Mouse (Mus musculus) CH12.LX (cell line): ENCODE measurements around the gene Ubl5. TPM values are rescaled to one million over a fixed set of nuclear protein-coding genes. Genes with fewer than 3 reads are reported as not detected.

Experiments used
- DNase-seq: peaks from one replicate; pipeline ENCODE4 v3.0.0-alpha.2; 2013; ENCODE audit errors: extremely low read depth
- H3K27ac ChIP-seq: 2 replicates; pipeline ENCODE4 v1.5.1; 2012; ENCODE audit warnings: low read depth, mild to moderate bottlenecking, control low read depth, moderate library complexity; ENCODE audit not compliant: insufficient read depth
- H3K27me3 ChIP-seq: replicated peaks from 2 replicates; pipeline ENCODE3; 2012; ENCODE audit warnings: inconsistent platforms
- H3K36me3 ChIP-seq, 2 experiments: replicated peaks in 1 of 2; 2 replicates each; pipeline versions ENCODE3 to v1.6.1; 2012; ENCODE audit warnings: inconsistent platforms in 1 of 2, low read length in 1 of 2, mild to moderate bottlenecking in 1 of 2, mixed read lengths in 1 of 2, moderate library complexity in 1 of 2; ENCODE audit not compliant: control insufficient read depth in 1 of 2, insufficient read depth in 1 of 2
- H3K4me1 ChIP-seq, 2 experiments: 2 replicates each; pipeline ENCODE4 v1.6.1; 2012; ENCODE audit warnings: inconsistent platforms in 1 of 2, moderate library complexity in 1 of 2; ENCODE audit not compliant: insufficient read depth in 2 of 2, control insufficient read depth in 1 of 2
- H3K4me2 ChIP-seq: 2 replicates; pipeline ENCODE4 v1.6.1; 2012; ENCODE audit warnings: low read depth, mild to moderate bottlenecking, control low read depth; ENCODE audit not compliant: poor library complexity, insufficient read depth, severe bottlenecking
- H3K4me3 ChIP-seq, 3 experiments: fragments of 150-350 bp in 1 of 3; sonication (generic) in 1 of 3; replicated peaks in 1 of 3; 2 replicates each; pipeline versions ENCODE3 to v1.5.1; 2011 to 2012; ENCODE audit warnings: low read depth in 2 of 3, low read length in 2 of 3, mild to moderate bottlenecking in 2 of 3, moderate library complexity in 2 of 3, control low read depth in 1 of 3, improper control_type of control experiment in 1 of 3, inconsistent platforms in 1 of 3, mixed read lengths in 1 of 3; ENCODE audit not compliant: poor library complexity in 1 of 3
- H3K79me2 ChIP-seq: replicated peaks from 2 replicates; pipeline ENCODE4 v1.6.1; 2012; ENCODE audit warnings: mild to moderate bottlenecking, moderate library complexity; ENCODE audit not compliant: control insufficient read depth, poor library complexity, insufficient read depth, severe bottlenecking; ENCODE audit errors: extremely low read depth
- H3K9ac ChIP-seq: 2 replicates; pipeline ENCODE4 v1.6.1; 2012; ENCODE audit warnings: low read depth, mild to moderate bottlenecking, control low read depth, moderate library complexity; ENCODE audit not compliant: insufficient read depth
- H3K9me3 ChIP-seq: replicated peaks from 2 replicates; pipeline ENCODE3; 2012; ENCODE audit warnings: low read length, inconsistent platforms, mixed read lengths
- BHLHE40 ChIP-seq: IDR thresholded peaks from 2 replicates; pipeline ENCODE4 v1.6.1; 2011; ENCODE audit warnings: mild to moderate bottlenecking, low read depth, low read length, improper control_type of control experiment
- CHD2 ChIP-seq: IDR thresholded peaks from 2 replicates; pipeline ENCODE4 v1.6.1; 2011; ENCODE audit warnings: low read length, improper control_type of control experiment
- ELF1 ChIP-seq: IDR thresholded peaks from 2 replicates; pipeline ENCODE4 v1.6.1; 2014; ENCODE audit warnings: low read depth, mild to moderate bottlenecking, inconsistent platforms, low read length, improper control_type of control experiment
- EP300 ChIP-seq: IDR thresholded peaks from 2 replicates; pipeline ENCODE4 v1.6.1; 2011; ENCODE audit warnings: low read length, improper control_type of control experiment
- ETS1 ChIP-seq: conservative IDR thresholded peaks from 2 replicates; pipeline ENCODE4 v1.6.1; 2012; ENCODE audit warnings: low read depth, mild to moderate bottlenecking, inconsistent platforms, low read length, improper control_type of control experiment, moderate library complexity
- GABPA ChIP-seq: IDR thresholded peaks from 2 replicates; pipeline ENCODE4 v1.6.1; 2012; ENCODE audit warnings: low read depth, low read length, improper control_type of control experiment, inconsistent platforms; ENCODE audit not compliant: insufficient replicate concordance
- HCFC1 ChIP-seq: IDR thresholded peaks from 2 replicates; pipeline ENCODE4 v1.6.1; 2012; ENCODE audit warnings: low read depth, mild to moderate bottlenecking, inconsistent platforms, low read length, improper control_type of control experiment
- IRF4 ChIP-seq: IDR thresholded peaks from 2 replicates; pipeline ENCODE4 v1.6.1; 2014; ENCODE audit warnings: low read depth, mild to moderate bottlenecking, inconsistent platforms, low read length, improper control_type of control experiment
- JUN ChIP-seq: IDR thresholded peaks from 2 replicates; pipeline ENCODE4 v1.6.1; 2011; ENCODE audit warnings: low read depth, mild to moderate bottlenecking, low read length, improper control_type of control experiment, moderate library complexity; ENCODE audit not compliant: insufficient read depth
- JUND ChIP-seq: conservative IDR thresholded peaks from 2 replicates; pipeline ENCODE4 v1.6.1; 2011; ENCODE audit warnings: low read depth, low read length, improper control_type of control experiment
- MAFK ChIP-seq: IDR thresholded peaks from 2 replicates; pipeline ENCODE4 v1.6.1; 2011; ENCODE audit warnings: low read length, improper control_type of control experiment; ENCODE audit not compliant: insufficient replicate concordance
- MAX ChIP-seq: IDR thresholded peaks from 2 replicates; pipeline ENCODE4 v1.6.1; 2011; ENCODE audit warnings: low read length, improper control_type of control experiment
- MEF2A ChIP-seq: IDR thresholded peaks from 2 replicates; pipeline ENCODE4 v1.6.1; 2014; ENCODE audit warnings: low read depth, mild to moderate bottlenecking, inconsistent platforms, low read length, improper control_type of control experiment, borderline replicate concordance
- MYC ChIP-seq: IDR thresholded peaks from 2 replicates; pipeline ENCODE4 v1.6.1; 2011; ENCODE audit warnings: low read depth, mild to moderate bottlenecking, improper control_type of control experiment, low read length
- PAX5 ChIP-seq: IDR thresholded peaks from 2 replicates; pipeline ENCODE4 v1.6.1; 2012; ENCODE audit warnings: low read length, inconsistent platforms, mixed read lengths
- POLR2A ChIP-seq: IDR thresholded peaks from 2 replicates; pipeline ENCODE4 v1.6.1; 2011; ENCODE audit warnings: low read depth, mild to moderate bottlenecking, improper control_type of control experiment, low read length
- POLR2AphosphoS2 ChIP-seq: IDR thresholded peaks from 2 replicates; pipeline ENCODE4 v1.6.1; 2011; ENCODE audit warnings: low read depth, low read length, improper control_type of control experiment
- RAD21 ChIP-seq: IDR thresholded peaks from 2 replicates; pipeline ENCODE4 v1.6.1; 2011; ENCODE audit warnings: low read depth, mild to moderate bottlenecking, low read length, improper control_type of control experiment, moderate library complexity
- SIN3A ChIP-seq: IDR thresholded peaks from 2 replicates; pipeline ENCODE4 v1.6.1; 2012; ENCODE audit warnings: low read length, improper control_type of control experiment, inconsistent platforms
- SMC3 ChIP-seq: IDR thresholded peaks from 2 replicates; pipeline ENCODE4 v1.6.1; 2011; ENCODE audit warnings: low read depth, low read length, improper control_type of control experiment
- TBP ChIP-seq: conservative IDR thresholded peaks from 2 replicates; pipeline ENCODE4 v1.6.1; 2011; ENCODE audit warnings: low read depth, low read length, improper control_type of control experiment
- TCF12 ChIP-seq: IDR thresholded peaks from 2 replicates; pipeline ENCODE4 v1.6.1; 2014; ENCODE audit warnings: low read depth, mild to moderate bottlenecking, inconsistent platforms, low read length, improper control_type of control experiment
- UBTF ChIP-seq: IDR thresholded peaks from 2 replicates; pipeline ENCODE4 v1.6.1; 2012; ENCODE audit warnings: low read depth, mild to moderate bottlenecking, inconsistent platforms, low read length, improper control_type of control experiment, moderate library complexity
- USF2 ChIP-seq: conservative IDR thresholded peaks from 2 replicates; pipeline ENCODE4 v1.6.1; 2011; ENCODE audit warnings: low read depth, low read length, improper control_type of control experiment
- ZC3H11A ChIP-seq: IDR thresholded peaks from 2 replicates; pipeline ENCODE4 v1.6.1; 2012; ENCODE audit warnings: low read depth, mild to moderate bottlenecking, inconsistent platforms, low read length, improper control_type of control experiment
- ZMIZ1 ChIP-seq: IDR thresholded peaks from 2 replicates; pipeline ENCODE4 v1.6.1; 2012; ENCODE audit warnings: low read depth, mild to moderate bottlenecking, inconsistent platforms, low read length, improper control_type of control experiment
- dilution Hi-C: fragments of 300-500 bp; cut with MboI; formaldehyde crosslinking; loops from 2 replicates; pipeline ENCODE4 v1.14.3; 2020; ENCODE audit warnings: low sequenced_read_pairs; ENCODE audit not compliant: extremely low pct_unique_long_range_greater_than_20kb, extremely low pct_ligation_motif_present
- in situ Hi-C: fragments of 300-500 bp; cut with MboI; formaldehyde crosslinking; loops from 3 replicates; pipeline ENCODE4 v1.14.3; 2019; ENCODE audit warnings: low sequenced_read_pairs, low pct_ligation_motif_present, low pct_unique_long_range_greater_than_20kb, mixed read lengths
- polyA plus RNA-seq: library from polyadenylated mRNA; unstranded; fragments of >175 nt; gene quantifications from 2 replicates; pipeline ENCODE4 v1.2.1, GENCODE M21; 2012; ENCODE audit warnings: low read depth; ENCODE audit not compliant: insufficient read length
- total RNA-seq, 2 experiments: library from RNA; depleted of rRNA; stranded (reverse); fragments of 300-350 nt in 1 of 2; fragments of >200 nt in 1 of 2; gene quantifications; 2 replicates each; pipeline ENCODE4 v1.2.3; 2012 to 2014

The Ubl5 gene
- total and polyA plus RNA-seq, 3 experiments, result 155 to 328 (median 291) TPM

- Histone ChIP-seq H3K9me3 (no peaks in the 10 kb centered on the region), H3K4me2 (no peak overlapping the region), H3K4me3 (no peak overlapping the region), H3K4me1 (no peaks in the 10 kb centered on the region), H3K9ac (no peak overlapping the region), H3K36me3 (no peaks in the 10 kb centered on the region), H3K79me2 (no peaks in the 10 kb centered on the region), H3K27ac (no peak overlapping the region), H3K27me3 (peaks cover 4% of the 10 kb centered on the region)
- dilution Hi-C loops, result no loop called here
- no peak for TF ChIP-seq HCFC1
- no peak for TF ChIP-seq CHD2
- no peak for TF ChIP-seq UBTF
- no peak for TF ChIP-seq POLR2AphosphoS2
- TF ChIP-seq MYC, result no peak
- no peak for TF ChIP-seq RAD21
- TF ChIP-seq ETS1, result no peak
- TF ChIP-seq ELF1, result no peak
- no peak for TF ChIP-seq TBP
- TF ChIP-seq MEF2A, result no peak
- no peak for TF ChIP-seq BHLHE40
- no peak for TF ChIP-seq JUN
- TF ChIP-seq TCF12, result no peak
- TF ChIP-seq MAFK, result no peak
- no peak for TF ChIP-seq JUND
- no peak for TF ChIP-seq POLR2A
- no peak for TF ChIP-seq USF2
- in situ Hi-C loops, result no loop called here
- no peak for DNase-seq
Observed at GRCm38 (mm10) chr9:20677892-20678291, 35.2 kb downstream of the Ubl5 start.

GRCm38 (mm10) chr9:20680378-20680958 lies 37.8 kb downstream of the Ubl5 start:
- H3K4me2 ChIP-seq, result no peak overlapping the region
- H3K9ac ChIP-seq, result no peak overlapping the region
- no peak overlapping the region for H3K4me3 ChIP-seq
- TF ChIP-seq MYC (no peak), EP300 (no peak), ZMIZ1 (no peak), UBTF (no peak), MAFK (no peak), MEF2A (no peak), POLR2AphosphoS2 (no peak), PAX5 (no peak), IRF4 (no peak), MAX (no peak), SIN3A (no peak), POLR2A (no peak), USF2 (no peak), JUN (no peak), GABPA (no peak), ELF1 (no peak), BHLHE40 (no peak), SMC3 (no peak), ZC3H11A (no peak), TCF12 (no peak)
- H3K27me3 ChIP-seq, result peaks cover 3% of the 10 kb centered on the region
- dilution Hi-C loops, result no loop called here
- in situ Hi-C loops, result no loop called here
- no peak for DNase-seq
- H3K79me2 ChIP-seq, result no peaks in the 10 kb centered on the region
- no peaks in the 10 kb centered on the region for H3K36me3 ChIP-seq
- H3K4me1 ChIP-seq, result no peaks in the 10 kb centered on the region
- H3K27ac ChIP-seq, result no peak overlapping the region
- H3K9me3 ChIP-seq, result no peaks in the 10 kb centered on the region
